Mouse (Mus musculus) olfactory bulb, adult 2 months (tissue): Measurements from ENCODE around the gene Cradd. TPM values are rescaled to one million over a fixed set of nuclear protein-coding genes. Genes with fewer than 3 reads are reported as not detected.

ENCODE experiments used
- H3K27ac ChIP-seq: fragments of 200-500 bp; 2 replicates; pipeline ENCODE4 v1.5.1; 2012; ENCODE audit warnings: low read depth, low read length; ENCODE audit not compliant: insufficient read depth
- H3K4me1 ChIP-seq: fragments of 200-500 bp; 2 replicates; pipeline ENCODE4 v1.6.1; 2012; ENCODE audit warnings: low read length; ENCODE audit not compliant: control insufficient read depth, insufficient read depth
- H3K4me3 ChIP-seq: fragments of 200-500 bp; 2 replicates; pipeline ENCODE4 v1.5.1; 2012; ENCODE audit warnings: mild to moderate bottlenecking, low read depth, low read length, moderate library complexity; ENCODE audit not compliant: insufficient read depth
- CTCF ChIP-seq: fragments of 200-500 bp; IDR thresholded peaks from 2 replicates; pipeline ENCODE4 v1.5.1; 2012; ENCODE audit warnings: low read depth, mild to moderate bottlenecking, low read length, moderate library complexity; ENCODE audit not compliant: insufficient read depth
- POLR2A ChIP-seq: fragments of 200-500 bp; IDR thresholded peaks from 2 replicates; pipeline ENCODE4 v1.6.1; 2012; ENCODE audit warnings: mild to moderate bottlenecking, low read depth, low read length, moderate library complexity; ENCODE audit not compliant: insufficient read depth
- WGBS: fragments of 180-500 bp; shearing (Covaris S2); methylation state at CpG from one replicate; pipeline ENCODE4 v1.1.7; 2018; 5-methylcytosine and 5-hydroxymethylcytosine counted together
- polyA plus RNA-seq: library from polyadenylated mRNA; stranded (reverse); fragments of >200 nt; gene quantifications from 2 replicates; pipeline ENCODE4 v1.2.4, GENCODE M21; 2012; ENCODE audit warnings: low replicate concordance; ENCODE audit not compliant: missing spikeins, insufficient read depth, insufficient read length

Gene Cradd
- polyA plus RNA-seq, 1 experiment, result not detected

- WGBS, result 79% methylated on average over 12 of the region's 12 CpGs
- Histone ChIP-seq H3K4me3 (no peak overlapping the region), H3K27ac (no peak overlapping the region), H3K4me1 (peaks cover 3% of the 10 kb centered on the region; the same call in 1 of the 2 replicates)
- TF ChIP-seq POLR2A (no peak), CTCF (no peak)
Observed at GRCm38 (mm10) chr10:95302211-95303163, 21.4 kb downstream of the Cradd start.

GRCm38 (mm10) chr10:95300178-95300793, 23.6 kb downstream of the Cradd start:
- Histone ChIP-seq H3K4me3 (no peak overlapping the region), H3K27ac (no peak overlapping the region), H3K4me1 (no peaks in the 10 kb centered on the region)
- WGBS, result 86% methylated on average over 8 of the region's 8 CpGs
- no peak for TF ChIP-seq CTCF
- TF ChIP-seq POLR2A, result no peak

GRCm38 (mm10) chr10:95299808-95300133, 24.2 kb downstream of the Cradd start:
- TF ChIP-seq POLR2A (no peak), CTCF (no peak)
- no peak overlapping the region for H3K27ac ChIP-seq
- WGBS, result 93% methylated on average over 7 of the region's 7 CpGs
- no peak overlapping the region for H3K4me3 ChIP-seq
- no peaks in the 10 kb centered on the region for H3K4me1 ChIP-seq

- Histone ChIP-seq H3K27ac (no peak overlapping the region), H3K4me3 (no peak overlapping the region), H3K4me1 (no peaks in the 10 kb centered on the region)
- TF ChIP-seq CTCF (no peak), POLR2A (no peak)
- WGBS, result 91% methylated on average over 18 of the region's 18 CpGs
Observed at GRCm38 (mm10) chr10:95299010-95299807, 24.7 kb downstream of the Cradd start.

GRCm38 (mm10) chr10:95298504-95298903, 25.4 kb downstream of the Cradd start:
- Histone ChIP-seq H3K27ac (no peak overlapping the region), H3K4me1 (no peaks in the 10 kb centered on the region), H3K4me3 (no peak overlapping the region)
- WGBS, result 81% methylated on average over 6 of the region's 6 CpGs
- TF ChIP-seq CTCF (no peak), POLR2A (no peak)

GRCm38 (mm10) chr10:95297690-95298104, 26.2 kb downstream of the Cradd start:
- no peak overlapping the region for H3K27ac ChIP-seq
- TF ChIP-seq POLR2A, result no peak
- TF ChIP-seq CTCF, result no peak
- H3K4me1 ChIP-seq, result no peaks in the 10 kb centered on the region
- 85% methylated on average over 9 of the region's 9 CpGs for WGBS
- no peak overlapping the region for H3K4me3 ChIP-seq

GRCm38 (mm10) chr10:95297024-95297423, 26.9 kb downstream of the Cradd start:
- Histone ChIP-seq H3K27ac (no peak overlapping the region), H3K4me3 (no peak overlapping the region), H3K4me1 (no peaks in the 10 kb centered on the region)
- TF ChIP-seq CTCF, result no peak
- TF ChIP-seq POLR2A, result no peak
- WGBS, result 84% methylated on average over 11 of the region's 11 CpGs

GRCm38 (mm10) chr10:95293261-95293660, 30.7 kb downstream of the Cradd start:
- no peak overlapping the region for H3K4me3 ChIP-seq
- H3K4me1 ChIP-seq, result no peaks in the 10 kb centered on the region
- TF ChIP-seq CTCF, result no peak
- H3K27ac ChIP-seq, result no peak overlapping the region
- 91% methylated on average over 8 of the region's 8 CpGs for WGBS
